In the genomic region with DNA sequence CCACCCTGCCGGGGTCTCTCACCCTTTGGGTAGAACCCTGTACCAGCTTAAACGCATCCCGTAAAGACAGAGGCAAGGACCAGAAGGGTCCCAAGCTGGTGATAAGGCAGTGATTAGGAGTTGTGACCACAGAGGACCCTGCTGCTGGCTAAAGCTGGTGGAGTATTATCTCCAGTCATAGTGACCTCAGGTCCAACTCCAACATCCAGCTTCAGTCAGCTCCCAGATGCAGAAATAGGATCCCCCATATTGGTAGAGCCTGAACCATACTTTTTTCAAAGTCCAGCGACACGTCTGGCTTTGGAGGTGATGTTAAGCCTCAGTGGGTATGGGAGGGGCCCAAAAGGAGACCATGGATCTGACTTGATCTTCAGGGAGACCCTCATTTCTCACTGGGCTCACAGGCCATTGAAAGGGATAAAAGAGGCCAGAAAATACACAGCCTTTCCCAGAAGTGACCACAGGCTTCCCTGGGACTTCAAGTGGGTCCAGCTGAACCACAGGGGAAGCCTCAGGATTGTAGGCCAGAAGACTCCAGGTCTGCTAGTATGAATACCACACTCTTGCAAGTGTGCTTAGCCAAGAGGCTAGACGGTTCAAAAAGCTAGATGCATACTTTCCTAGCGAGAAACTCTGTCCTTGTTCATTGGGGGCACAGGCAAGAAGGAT, we compare ENCODE assay signal across 8 mouse cellular contexts. TPM values are rescaled to one million over a fixed set of nuclear protein-coding genes. Genes with fewer than 3 reads are reported as not detected.
DNase-seq lines count a peak whose midpoint lies in the region; ATAC-seq and TF ChIP-seq lines count a peak whose summit lies in the region.

No protein-coding gene starts in this region.

- peak overlapping the region; percentile 66 for H3K4me2 ChIP-seq in liver, embryonic 13.5 days
- peak overlapping the region; percentile 93 for H3K4me2 ChIP-seq in stomach, postnatal 0 days (replicated peaks; ENCODE audit: low read depth)

- TF ChIP-seq EP300 in stomach, postnatal 0 days (optimal IDR thresholded peaks at IDR 0.05): no peak

- H3K9ac ChIP-seq in liver, embryonic 13.5 days: peak overlapping the region; percentile 75
- H3K9ac ChIP-seq in stomach, postnatal 0 days (ENCODE audit: low read length): peak overlapping the region; percentile 94

- peaks cover 48% of the 10 kb centered on the region for H3K27me3 ChIP-seq in erythroblast, embryonic 14.5 days (ENCODE audit: control insufficient read depth)
- peaks cover 9% of the 10 kb centered on the region for H3K27me3 ChIP-seq in thymus, adult 2 months (ENCODE audit: control insufficient read depth, insufficient read depth, low read length)
- peaks cover 50% of the 10 kb centered on the region for H3K27me3 ChIP-seq in liver, embryonic 13.5 days
- no peaks in the 10 kb centered on the region for H3K27me3 ChIP-seq in stomach, postnatal 0 days (ENCODE audit: control insufficient read depth, insufficient read depth, low read length)

- H3K9me3 ChIP-seq in erythroblast, embryonic 14.5 days (ENCODE audit: control insufficient read depth, low read length): no peaks in the 10 kb centered on the region
- H3K9me3 ChIP-seq in liver, embryonic 13.5 days (replicated peaks): no peaks in the 10 kb centered on the region
- H3K9me3 ChIP-seq in stomach, postnatal 0 days (ENCODE audit: control insufficient read depth, low read length): no peaks in the 10 kb centered on the region

- no peak for DNase-seq in thymus, adult 2 months
- DNase-seq in thymus, postnatal 14 days: no peak
- DNase-seq in liver, embryonic 13.5 days: no peak
- DNase-seq in stomach, postnatal 0 days (ENCODE audit: low spot score): no peak
- no peak for DNase-seq in cerebellum, postnatal 4 days (ENCODE audit: low spot score in 2 of 2)
- no peak for DNase-seq in thymus, postnatal 25 days

- peaks cover 4% of the 10 kb centered on the region; the same call in 1 of the 2 replicates for H3K36me3 ChIP-seq in erythroblast, embryonic 14.5 days (ENCODE audit: control insufficient read depth)
- H3K36me3 ChIP-seq in thymus, adult 2 months (ENCODE audit: control insufficient read depth, insufficient read depth, low read length): no peaks in the 10 kb centered on the region
- H3K36me3 ChIP-seq in liver, embryonic 13.5 days: no peaks in the 10 kb centered on the region; the same call in 1 of the 2 replicates
- no peaks in the 10 kb centered on the region for H3K36me3 ChIP-seq in stomach, postnatal 0 days (ENCODE audit: control insufficient read depth, insufficient read depth, low read length)

- ATAC-seq in erythroblast, adult 5-6 weeks (replicated peaks; ENCODE audit: low FRiP score, poor library complexity, severe bottlenecking): no peak
- no peak for ATAC-seq in liver, embryonic 13.5 days (ENCODE audit: low read depth)
- no peak for ATAC-seq in stomach, postnatal 0 days (ENCODE audit: low FRiP score, low TSS enrichment)

- peak overlapping the region; percentile 58 for H3K4me3 ChIP-seq in erythroblast, embryonic 14.5 days (replicated peaks)
- peak overlapping the region; percentile 37; the same call in 1 of the 2 replicates for H3K4me3 ChIP-seq in thymus, adult 2 months (ENCODE audit: control insufficient read depth, insufficient read depth, low read length)
- peak overlapping the region; percentile 65 for H3K4me3 ChIP-seq in liver, embryonic 13.5 days (replicated peaks)
- H3K4me3 ChIP-seq in stomach, postnatal 0 days (ENCODE audit: low read depth, low read length): peak overlapping the region; percentile 84

- WGBS in thymus, adult 2 months: 89% methylated on average over 7 of the region's 7 CpGs
- WGBS in liver, embryonic 13.5 days (ENCODE audit: insufficient replicate concordance): 23% methylated on average over 7 of the region's 7 CpGs
- 18% methylated on average over 7 of the region's 7 CpGs for WGBS in stomach, postnatal 0 days

- no peak overlapping the region for H3K27ac ChIP-seq in thymus, adult 2 months (ENCODE audit: control insufficient read depth, insufficient read depth, low read length)
- H3K27ac ChIP-seq in liver, embryonic 13.5 days: no peak overlapping the region
- H3K27ac ChIP-seq in stomach, postnatal 0 days (replicated peaks): peak overlapping the region; percentile 90

- H3K4me1 ChIP-seq in erythroblast, embryonic 14.5 days (ENCODE audit: control insufficient read depth): no peaks in the 10 kb centered on the region
- H3K4me1 ChIP-seq in thymus, adult 2 months (replicated peaks; ENCODE audit: control insufficient read depth, insufficient read depth, low read length): peaks cover 10% of the 10 kb centered on the region
- peaks cover 54% of the 10 kb centered on the region for H3K4me1 ChIP-seq in liver, embryonic 13.5 days (replicated peaks)
- peaks cover 9% of the 10 kb centered on the region; the same call in 1 of the 2 replicates for H3K4me1 ChIP-seq in stomach, postnatal 0 days (replicated peaks; ENCODE audit: control insufficient read depth, insufficient read depth)

- no peak for TF ChIP-seq POLR2A in thymus, adult 2 months (IDR thresholded peaks at IDR 0.05; ENCODE audit: control insufficient read depth, extremely low read depth, insufficient read depth, low read length, poor library complexity)

- TF ChIP-seq CTCF in thymus, adult 2 months (IDR thresholded peaks at IDR 0.05; ENCODE audit: borderline replicate concordance, control insufficient read depth, extremely low read depth, insufficient read depth, low read length, poor library complexity): no peak
- TF ChIP-seq CTCF in stomach, postnatal 0 days (IDR thresholded peaks at IDR 0.05; ENCODE audit: low read depth): no peak

RNA-seq across cellular contexts. Expression of gene Pkdcc, which starts 1.3 kb away (rescaled TPM):
- polyA plus RNA-seq in erythroblast, embryonic 14.5 days (2012): 0.02 and 0.12 TPM in 2 replicates
- total RNA-seq in erythroblast, adult 5-6 weeks (2015; ENCODE audit: low replicate concordance): 1.5 TPM in 1 of 2 replicates, not detected in the other
- total RNA-seq in erythroblast, adult 5-6 weeks (2017; ENCODE audit: low replicate concordance): not detected in 2 replicates
- 37.5 and 50.8 TPM in 2 replicates for polyA plus RNA-seq in thymus, adult 2 months (2012; rRNA removed)
- 2.6 and 3.5 TPM in 2 replicates for polyA plus RNA-seq in liver, embryonic 13.5 days (2015; fragmentation: Nextera tagmentation; extraction: Ambion mirVana)
- 10.3 and 14.1 TPM in 2 replicates for polyA plus RNA-seq in stomach, postnatal 0 days (2015; fragmentation: Nextera tagmentation; extraction: Ambion mirVana)
